26 mouse cellular contexts compared by ENCODE assay signal in genomic region chr17:85795820-85796219, GRCm38 (mm10).
DNase-seq lines count a peak whose midpoint lies in the region; ATAC-seq and TF ChIP-seq lines count a peak whose summit lies in the region.
"Had no signal": no experiment of that assay in that cellular context is flagged by ENCODE, and none has a peak within 500 bp of the region (broad histone marks: within the 10 kb centered on the region; RNA-seq: fewer than 3 reads in every experiment).

No protein-coding gene starts in this region.

- intact Hi-C loops in heart, postnatal 25 days (cut with DNase I): loop anchor here (5.0 kb wide), 1 partner anchor 104 kb away; no protein-coding TSS in a partner anchor
- intact Hi-C loops in left cerebral cortex, postnatal 10 days (cut with DNase I): loop anchor here (5.0 kb wide), 1 partner anchor 104 kb away; no protein-coding TSS in a partner anchor

- H3K36me3 ChIP-seq in stomach, embryonic 16.5 days (ENCODE audit: control insufficient read depth, insufficient read depth, low read length): no peaks in the 10 kb centered on the region
- no peaks in the 10 kb centered on the region for H3K36me3 ChIP-seq in stomach, postnatal 0 days (ENCODE audit: control insufficient read depth, insufficient read depth, low read length)
- no peaks in the 10 kb centered on the region for H3K36me3 ChIP-seq in embryonic facial prominence, embryonic 12.5 days
- H3K36me3 ChIP-seq: forebrain, embryonic 12.5 days; forebrain, embryonic 15.5 days; heart, embryonic 12.5 days; heart, embryonic 15.5 days had no signal

- DNase-seq in stomach, postnatal 0 days (ENCODE audit: low spot score): no peak
- peak; percentile 37 for DNase-seq in mesoderm, embryonic 11.5 days (ENCODE audit: low read depth, low spot score)
- no peak for DNase-seq in heart, postnatal 25 days (ENCODE audit: low spot score)
- no peak for DNase-seq in left cerebral cortex, postnatal 10 days (ENCODE audit: extremely low spot score in 1 of 2, low spot score in 2 of 2)
- DNase-seq: adrenal gland, adult 2 months; adrenal gland, postnatal 14 days; cerebellum, adult 11 months; cerebellum, adult 8-10 months; cerebellum, postnatal 10 days; cerebellum, postnatal 36 days; gastrocnemius, postnatal 25 days; heart, adult 18-20 months; heart, postnatal 10 days; heart, postnatal 4 days had no signal

- no peak for ATAC-seq in stomach, embryonic 16.5 days (ENCODE audit: insufficient read depth, low FRiP score)
- no peak for ATAC-seq in stomach, postnatal 0 days (ENCODE audit: low FRiP score, low TSS enrichment)
- ATAC-seq in embryonic facial prominence, embryonic 12.5 days (ENCODE audit: insufficient number of reproducible peaks, insufficient read depth, low FRiP score, low TSS enrichment): no peak
- ATAC-seq: CD4-positive, CD25-positive, alpha-beta regulatory T cell, adult 4 months; forebrain, embryonic 15.5 days; hindbrain, postnatal 0 days; inflammation-experienced regulatory T-cells, adult 6 months; intestine, embryonic 16.5 days had no signal

- no peak for TF ChIP-seq EP300 in stomach, postnatal 0 days (optimal IDR thresholded peaks at IDR 0.05)

- peaks cover 28% of the 10 kb centered on the region for H3K27me3 ChIP-seq in stomach, embryonic 16.5 days (ENCODE audit: control insufficient read depth, insufficient read depth, low read length)
- H3K27me3 ChIP-seq in stomach, postnatal 0 days (ENCODE audit: control insufficient read depth, insufficient read depth, low read length): no peaks in the 10 kb centered on the region
- H3K27me3 ChIP-seq in embryonic facial prominence, embryonic 12.5 days: peaks cover 11% of the 10 kb centered on the region; the same call in 1 of the 2 replicates

- no peak overlapping the region for H3K9ac ChIP-seq in stomach, embryonic 16.5 days (ENCODE audit: low read length)
- H3K9ac ChIP-seq in stomach, postnatal 0 days (ENCODE audit: low read length): no peak overlapping the region
- no peak overlapping the region for H3K9ac ChIP-seq in embryonic facial prominence, embryonic 12.5 days
- H3K9ac ChIP-seq: forebrain, embryonic 12.5 days; forebrain, embryonic 15.5 days; heart, embryonic 12.5 days; heart, embryonic 15.5 days; hindbrain, embryonic 14.5 days had no signal

- 0 out of 2 replicates have a peak overlapping the region, but pooled peaks have one; percentile 9 for H3K4me2 ChIP-seq in stomach, embryonic 16.5 days (ENCODE audit: low read depth, low read length)
- no peak overlapping the region for H3K4me2 ChIP-seq in stomach, postnatal 0 days (replicated peaks; ENCODE audit: low read depth)
- H3K4me2 ChIP-seq in embryonic facial prominence, embryonic 12.5 days (replicated peaks): peak overlapping the region; percentile 29
- H3K4me2 ChIP-seq: forebrain, embryonic 12.5 days; forebrain, embryonic 15.5 days; heart, embryonic 12.5 days; heart, embryonic 15.5 days; hindbrain, embryonic 14.5 days had no signal

- H3K27ac ChIP-seq in stomach, embryonic 16.5 days (ENCODE audit: low read length): no peak overlapping the region
- no peak overlapping the region for H3K27ac ChIP-seq in stomach, postnatal 0 days (replicated peaks)
- 0 out of 2 replicates have a peak overlapping the region, but pooled peaks have one; percentile 36 for H3K27ac ChIP-seq in embryonic facial prominence, embryonic 12.5 days
- H3K27ac ChIP-seq: forebrain, embryonic 12.5 days; forebrain, embryonic 15.5 days; heart, embryonic 15.5 days; hindbrain, embryonic 14.5 days; hindbrain, postnatal 0 days had no signal

- H3K4me3 ChIP-seq in stomach, embryonic 16.5 days (replicated peaks; ENCODE audit: low read length): no peak overlapping the region
- H3K4me3 ChIP-seq in stomach, postnatal 0 days (ENCODE audit: low read depth, low read length): no peak overlapping the region
- H3K4me3 ChIP-seq in embryonic facial prominence, embryonic 12.5 days: no peak overlapping the region
- H3K4me3 ChIP-seq: erythroblast, embryonic 14.5 days; forebrain, embryonic 12.5 days; forebrain, embryonic 15.5 days; heart, embryonic 12.5 days; heart, embryonic 15.5 days had no signal

- H3K9me3 ChIP-seq in stomach, embryonic 16.5 days (replicated peaks; ENCODE audit: control insufficient read depth, low read length): no peaks in the 10 kb centered on the region
- no peaks in the 10 kb centered on the region for H3K9me3 ChIP-seq in stomach, postnatal 0 days (ENCODE audit: control insufficient read depth, low read length)
- H3K9me3 ChIP-seq in embryonic facial prominence, embryonic 12.5 days: no peaks in the 10 kb centered on the region
- H3K9me3 ChIP-seq: forebrain, embryonic 12.5 days; forebrain, embryonic 15.5 days; heart, embryonic 12.5 days; heart, embryonic 15.5 days had no signal

- no peak for TF ChIP-seq CTCF in stomach, postnatal 0 days (IDR thresholded peaks at IDR 0.05; ENCODE audit: low read depth)

- H3K4me1 ChIP-seq in stomach, embryonic 16.5 days (ENCODE audit: control insufficient read depth, insufficient read depth, low read length): peaks cover 6% of the 10 kb centered on the region; the same call in 1 of the 2 replicates
- H3K4me1 ChIP-seq in stomach, postnatal 0 days (replicated peaks; ENCODE audit: control insufficient read depth, insufficient read depth): no peaks in the 10 kb centered on the region
- H3K4me1 ChIP-seq in embryonic facial prominence, embryonic 12.5 days: peaks cover 23% of the 10 kb centered on the region

- WGBS in stomach, embryonic 16.5 days: 38% methylated on average over 5 of the region's 5 CpGs
- 39% methylated on average over 5 of the region's 5 CpGs for WGBS in stomach, postnatal 0 days
- WGBS in embryonic facial prominence, embryonic 12.5 days: 22% methylated on average over 5 of the region's 5 CpGs
